Mouse (Mus musculus) hindbrain, embryonic 16.5 days (tissue): ENCODE results near the gene Anapc4. TPM values are rescaled to one million over a fixed set of nuclear protein-coding genes. Genes with fewer than 3 reads are reported as not detected.

Source experiments
- ATAC-seq: fragments of 200-750 bp; cut with Nextera tagmentation; 2 replicates; pipeline ENCODE4 v1.8.0; 2017; ENCODE audit warnings: moderate TSS enrichment, moderate library complexity
- H3K27ac ChIP-seq: fragments of 300-500 bp; sonication (generic); 2 replicates; pipeline ENCODE4 v1.5.1; 2014; ENCODE audit warnings: low read depth, mild to moderate bottlenecking, control low read depth, low read length, moderate library complexity
- H3K27me3 ChIP-seq: fragments of 300-500 bp; sonication (generic); replicated peaks from 2 replicates; pipeline ENCODE4 v1.6.1; 2014; ENCODE audit warnings: low read length; ENCODE audit not compliant: control insufficient read depth, insufficient read depth
- H3K36me3 ChIP-seq: fragments of 300-500 bp; sonication (generic); 2 replicates; pipeline ENCODE4 v1.6.1; 2014; ENCODE audit warnings: mild to moderate bottlenecking, low read length, moderate library complexity, mixed read lengths; ENCODE audit not compliant: control insufficient read depth, insufficient read depth
- H3K4me1 ChIP-seq: fragments of 300-500 bp; sonication (generic); 2 replicates; pipeline ENCODE4 v1.6.1; 2014; ENCODE audit warnings: low read depth, low read length; ENCODE audit not compliant: control insufficient read depth, insufficient read depth
- H3K4me2 ChIP-seq: fragments of 300-500 bp; sonication (generic); 2 replicates; pipeline ENCODE4 v1.6.1; 2014; ENCODE audit warnings: mild to moderate bottlenecking, low read length, control low read depth, moderate library complexity
- H3K4me3 ChIP-seq: fragments of 300-500 bp; sonication (generic); 2 replicates; pipeline ENCODE4 v1.5.1; 2014; ENCODE audit warnings: mild to moderate bottlenecking, low read length, control low read depth, moderate library complexity
- H3K9ac ChIP-seq: fragments of 300-500 bp; sonication (generic); 2 replicates; pipeline ENCODE4 v1.6.1; 2014; ENCODE audit warnings: low read depth, mild to moderate bottlenecking, control low read depth, low read length, moderate library complexity
- H3K9me3 ChIP-seq: fragments of 300-500 bp; sonication (generic); 2 replicates; pipeline ENCODE4 v1.6.1; 2014; ENCODE audit warnings: mild to moderate bottlenecking, low read length, moderate library complexity; ENCODE audit not compliant: control insufficient read depth
- WGBS: fragments of 180-500 bp; shearing (Covaris S2); extraction: QIAGEN DNeasy Blood & Tissue Kit; methylation state at CpG from one replicate; pipeline ENCODE4 v1.1.7; 2014; 5-methylcytosine and 5-hydroxymethylcytosine counted together
- polyA plus RNA-seq: library from polyadenylated mRNA; unstranded; fragments of >200 nt; fragmentation: Nextera tagmentation; extraction: Ambion mirVana; gene quantifications from 2 replicates; pipeline ENCODE4 v1.2.1, GENCODE M21; 2015

The Anapc4 gene
- polyA plus RNA-seq, 1 experiment from 2014 or later: 101 TPM

GRCm38 (mm10) chr5:52887085-52887484, 53.3 kb downstream of the Anapc4 start:
- Histone ChIP-seq H3K9ac (no peak overlapping the region), H3K4me2 (no peak overlapping the region), H3K9me3 (no peaks in the 10 kb centered on the region), H3K27ac (no peak overlapping the region), H3K27me3 (no peaks in the 10 kb centered on the region), H3K4me3 (no peak overlapping the region), H3K4me1 (no peaks in the 10 kb centered on the region), H3K36me3 (no peaks in the 10 kb centered on the region)
- no peak for ATAC-seq
- 58% methylated on average over 12 of the region's 12 CpGs for WGBS

- peaks cover 2% of the 10 kb centered on the region; the same call in 1 of the 2 replicates for H3K9me3 ChIP-seq
- H3K4me2 ChIP-seq: no peak overlapping the region
- ATAC-seq: no peak
- H3K27ac ChIP-seq: no peak overlapping the region
- no peak overlapping the region for H3K4me3 ChIP-seq
- no peaks in the 10 kb centered on the region for H3K4me1 ChIP-seq
- no peaks in the 10 kb centered on the region for H3K27me3 ChIP-seq
- H3K9ac ChIP-seq: no peak overlapping the region
- H3K36me3 ChIP-seq: no peaks in the 10 kb centered on the region
- WGBS: 82% methylated on average over 7 of the region's 7 CpGs
Observed at GRCm38 (mm10) chr5:52889919-52890318, 56.1 kb downstream of the Anapc4 start.

DNA sequence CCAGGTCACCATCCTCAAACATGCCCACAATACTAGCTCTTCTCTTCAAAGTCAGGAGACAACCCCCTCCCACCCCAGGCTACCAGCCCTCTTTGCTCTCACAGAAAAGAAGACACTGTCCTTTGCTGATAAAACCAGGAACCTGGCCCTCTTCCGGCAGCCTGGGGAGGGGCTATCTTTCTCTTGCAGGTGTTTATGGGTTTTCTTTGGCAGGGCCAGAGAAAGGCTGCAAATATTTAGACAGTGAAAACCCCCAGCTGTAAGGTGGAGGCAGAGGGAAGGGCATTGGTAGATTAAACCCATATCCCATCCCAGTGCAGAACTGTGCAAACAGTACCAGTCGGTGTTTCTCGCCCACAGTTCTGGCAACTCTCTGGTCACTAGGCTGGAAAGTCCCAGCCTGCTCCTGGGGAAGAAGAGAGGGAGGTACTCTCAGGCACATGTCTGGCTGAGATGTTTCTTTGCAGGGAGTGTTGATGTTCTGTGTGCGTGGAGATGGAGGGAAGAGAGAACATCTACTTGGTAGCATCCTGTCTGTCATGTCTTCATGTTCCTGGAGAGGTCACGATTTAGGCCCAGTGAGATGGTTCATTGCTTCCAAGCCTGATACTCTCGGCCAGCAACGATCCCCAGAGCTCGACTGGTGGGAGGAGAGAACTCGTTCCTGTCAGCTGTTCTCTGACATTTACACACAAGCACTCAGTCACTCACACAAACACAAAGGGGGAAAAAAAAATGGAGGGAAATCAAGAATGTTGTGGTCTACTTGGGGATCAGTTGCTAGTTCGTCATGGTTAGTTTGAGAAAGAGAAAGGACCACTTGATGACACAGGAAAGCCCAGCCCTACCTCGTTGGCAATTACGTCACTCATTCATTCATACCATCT, 58.4 kb downstream of the Anapc4 start:
- no peak for ATAC-seq
- Histone ChIP-seq H3K4me1 (no peaks in the 10 kb centered on the region), H3K4me3 (no peak overlapping the region), H3K27me3 (no peaks in the 10 kb centered on the region), H3K9ac (no peak overlapping the region), H3K9me3 (peaks cover 2% of the 10 kb centered on the region; the same call in 1 of the 2 replicates), H3K36me3 (no peaks in the 10 kb centered on the region), H3K27ac (no peak overlapping the region), H3K4me2 (no peak overlapping the region)
- WGBS: 70% methylated on average over 12 of the region's 12 CpGs

GRCm38 (mm10) chr5:52893938-52894337, 60.1 kb downstream of the Anapc4 start:
- no peak overlapping the region for H3K9ac ChIP-seq
- peaks cover 2% of the 10 kb centered on the region; the same call in 1 of the 2 replicates for H3K9me3 ChIP-seq
- H3K27me3 ChIP-seq: no peaks in the 10 kb centered on the region
- H3K27ac ChIP-seq: no peak overlapping the region
- no peak overlapping the region for H3K4me2 ChIP-seq
- H3K4me3 ChIP-seq: no peak overlapping the region
- WGBS: 79% methylated on average over 5 of the region's 5 CpGs
- no peaks in the 10 kb centered on the region for H3K36me3 ChIP-seq
- no peak for ATAC-seq
- no peaks in the 10 kb centered on the region for H3K4me1 ChIP-seq

DNA sequence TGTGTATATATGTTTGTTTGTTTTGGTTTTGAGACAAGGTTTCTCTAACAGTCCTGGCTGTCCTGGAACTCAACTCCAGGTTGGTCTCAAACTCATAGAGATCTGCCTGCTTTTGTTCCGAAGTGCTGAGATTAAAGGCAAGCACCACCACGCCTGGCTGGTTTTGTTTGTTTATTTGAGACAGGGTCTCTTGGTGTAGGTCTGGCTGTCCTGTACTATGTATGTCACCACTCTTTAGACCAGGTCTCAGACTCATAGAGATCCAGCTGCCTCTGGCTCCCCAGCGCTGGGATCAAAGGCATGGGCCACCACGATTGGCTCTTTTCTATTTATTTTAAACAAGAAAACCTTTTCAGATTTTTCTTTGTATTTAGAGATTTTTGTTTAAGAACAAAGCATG, 70.4 kb downstream of the Anapc4 start:
- Histone ChIP-seq H3K27ac (no peak overlapping the region), H3K4me3 (no peak overlapping the region), H3K36me3 (no peaks in the 10 kb centered on the region), H3K27me3 (no peaks in the 10 kb centered on the region), H3K4me1 (no peaks in the 10 kb centered on the region), H3K4me2 (no peak overlapping the region), H3K9me3 (no peaks in the 10 kb centered on the region), H3K9ac (no peak overlapping the region)
- WGBS: 51% methylated on average over 4 of the region's 4 CpGs
- ATAC-seq: no peak

DNA sequence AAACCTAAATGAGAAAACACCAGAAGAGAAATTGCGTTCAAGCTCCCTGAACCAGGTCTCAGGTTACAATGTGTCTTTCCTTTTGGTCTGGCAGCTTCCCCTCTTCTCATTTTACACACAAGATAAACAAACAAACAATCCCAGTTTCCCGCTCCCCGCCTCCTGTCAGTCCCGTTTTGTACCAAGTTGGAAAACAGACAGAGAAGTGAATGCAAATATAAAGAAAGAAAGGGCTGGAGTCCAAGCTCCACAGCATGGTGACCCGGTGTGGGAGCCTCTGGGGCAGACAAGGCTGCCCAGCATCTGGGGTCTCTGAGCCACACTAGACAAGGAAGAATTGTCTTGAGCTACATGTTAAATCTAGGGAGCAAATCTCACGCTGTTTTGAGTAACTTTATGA, 70.9 kb downstream of the Anapc4 start:
- 31% methylated on average over 6 of the region's 6 CpGs for WGBS
- Histone ChIP-seq H3K27me3 (no peaks in the 10 kb centered on the region), H3K4me1 (no peaks in the 10 kb centered on the region), H3K4me2 (no peak overlapping the region), H3K4me3 (no peak overlapping the region), H3K9ac (no peak overlapping the region), H3K27ac (no peak overlapping the region), H3K36me3 (no peaks in the 10 kb centered on the region), H3K9me3 (no peaks in the 10 kb centered on the region)
- no peak for ATAC-seq

- Histone ChIP-seq H3K27me3 (no peaks in the 10 kb centered on the region), H3K9me3 (no peaks in the 10 kb centered on the region), H3K4me2 (no peak overlapping the region), H3K9ac (no peak overlapping the region), H3K4me3 (no peak overlapping the region), H3K4me1 (peaks cover 2% of the 10 kb centered on the region; the same call in 1 of the 2 replicates), H3K36me3 (no peaks in the 10 kb centered on the region), H3K27ac (no peak overlapping the region)
- WGBS: 89% methylated on average over 3 of the region's 3 CpGs
- no peak for ATAC-seq
Observed at GRCm38 (mm10) chr5:52908246-52908645, 74.4 kb downstream of the Anapc4 start.

DNA sequence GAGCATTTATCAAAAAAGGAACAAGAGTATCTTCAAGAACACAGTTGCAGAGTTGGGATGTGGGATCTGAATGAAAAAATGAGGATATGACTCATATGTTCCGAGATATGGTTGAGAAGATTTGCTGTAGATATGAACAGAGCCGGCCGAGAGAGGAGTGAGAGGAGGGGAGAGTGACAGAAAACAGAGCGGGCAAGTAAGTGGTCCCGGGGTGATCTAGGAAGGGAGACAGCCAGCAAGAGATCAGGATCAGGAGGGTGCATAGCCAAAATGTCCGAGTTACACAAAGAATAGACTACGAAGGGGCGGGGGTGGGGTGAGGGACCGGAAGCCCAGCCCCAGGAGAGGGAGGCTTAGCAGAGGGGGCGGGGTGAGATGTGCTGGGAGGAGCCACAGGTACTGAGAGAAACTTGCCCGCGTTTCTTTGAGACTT, 76.4 kb downstream of the Anapc4 start:
- 40% methylated on average over 12 of the region's 12 CpGs for WGBS
- H3K4me3 ChIP-seq: no peak overlapping the region
- no peaks in the 10 kb centered on the region for H3K36me3 ChIP-seq
- no peaks in the 10 kb centered on the region for H3K9me3 ChIP-seq
- H3K4me2 ChIP-seq: peak overlapping the region; percentile 41
- no peak overlapping the region for H3K9ac ChIP-seq
- H3K27me3 ChIP-seq: no peaks in the 10 kb centered on the region
- no peak for ATAC-seq
- H3K27ac ChIP-seq: no peak overlapping the region
- peaks cover 2% of the 10 kb centered on the region; the same call in 1 of the 2 replicates for H3K4me1 ChIP-seq

DNA sequence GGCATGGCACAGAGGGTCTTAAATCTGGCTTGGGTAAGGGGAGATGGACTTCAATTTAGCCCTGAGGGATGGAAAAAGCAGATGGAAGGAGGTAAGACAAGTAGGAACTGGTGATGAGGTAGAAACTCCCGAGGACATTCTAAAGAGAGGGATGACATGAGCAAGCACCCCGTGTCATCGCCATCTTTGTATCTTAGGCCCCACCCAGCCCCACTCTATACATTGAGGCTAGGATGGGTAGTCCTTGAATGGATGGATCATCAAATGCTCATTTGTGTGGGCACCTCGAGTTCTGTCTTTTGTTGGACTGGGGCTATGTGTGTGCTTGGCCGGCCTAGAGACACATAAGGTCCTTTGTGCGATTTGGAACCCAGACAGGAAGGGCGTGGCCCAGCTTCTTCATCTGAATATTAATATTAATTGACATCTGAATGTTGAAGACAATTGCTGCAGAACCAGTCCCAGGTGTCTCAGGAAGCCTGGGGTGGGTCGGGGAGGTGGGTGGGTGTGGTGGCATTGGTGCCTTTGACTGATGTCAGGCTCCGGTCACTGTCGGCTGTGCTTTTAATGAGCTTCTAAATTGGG, 77.6 kb downstream of the Anapc4 start:
- H3K27me3 ChIP-seq: no peaks in the 10 kb centered on the region
- H3K9me3 ChIP-seq: no peaks in the 10 kb centered on the region
- no peak for ATAC-seq
- no peak overlapping the region for H3K9ac ChIP-seq
- no peak overlapping the region for H3K4me3 ChIP-seq
- H3K4me1 ChIP-seq: peaks cover 2% of the 10 kb centered on the region; the same call in 1 of the 2 replicates
- no peak overlapping the region for H3K4me2 ChIP-seq
- WGBS: 90% methylated on average over 10 of the region's 10 CpGs
- H3K36me3 ChIP-seq: no peaks in the 10 kb centered on the region
- no peak overlapping the region for H3K27ac ChIP-seq
